Comparison of ENCODE assay signal across 12 mouse cellular contexts in the genomic region with DNA sequence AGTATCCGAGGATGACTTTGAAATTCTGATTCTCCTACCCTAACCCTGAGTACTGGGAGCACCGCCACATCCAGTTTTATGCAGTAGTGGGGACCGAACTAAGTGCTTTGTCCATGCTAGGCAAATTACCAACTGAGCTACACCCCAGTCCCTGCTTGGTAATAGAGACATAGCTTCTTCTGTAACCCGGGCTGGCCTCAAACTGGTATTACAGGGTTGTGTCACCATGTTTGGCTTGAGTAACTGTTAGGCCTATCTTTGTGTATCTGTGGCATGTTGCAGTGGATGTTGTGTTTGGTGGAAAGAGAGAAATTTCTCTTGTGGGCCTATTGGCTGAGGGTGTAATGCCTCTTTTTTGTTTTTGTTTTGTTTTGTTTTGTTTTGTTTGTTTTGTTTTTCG.
"Had no signal": no experiment of that assay in that cellular context is flagged by ENCODE, and none has a peak within 500 bp of the region (broad histone marks: within the 10 kb centered on the region; RNA-seq: fewer than 3 reads in every experiment).

No protein-coding gene starts in this region.

- DNase-seq: left cerebral cortex, postnatal 4 days; liver; liver, embryonic 13.5 days; liver, postnatal 0 days; lung, adult 18-20 months; lung, adult 2 months; lung, embryonic 14.5 days; lung, postnatal 10 days; lung, postnatal 14 days; lung, postnatal 36 days; lung, postnatal 4 days; midbrain, embryonic 14.5 days had no signal
